Comparison of ENCODE assay signal across 8 mouse cellular contexts in genomic region chr1:54665582-54666405, GRCm38 (mm10).
A peak's percentile ranks its signal among the peaks of the same experiment; 100 is the strongest.
DNase-seq lines count a peak whose midpoint lies in the region; ATAC-seq and TF ChIP-seq lines count a peak whose summit lies in the region.

No protein-coding gene starts in this region.

- WGBS in liver, embryonic 14.5 days (ENCODE audit: insufficient replicate concordance): 40% methylated on average over 8 of the region's 8 CpGs
- 64% methylated on average over 8 of the region's 8 CpGs for WGBS in hindbrain, embryonic 11.5 days
- 62% methylated on average over 8 of the region's 8 CpGs for WGBS in neural tube, embryonic 12.5 days

- no peak overlapping the region for H3K27ac ChIP-seq in liver, embryonic 14.5 days
- no peak overlapping the region for H3K27ac ChIP-seq in hindbrain, embryonic 11.5 days (ENCODE audit: low read depth, low read length)
- no peak overlapping the region for H3K27ac ChIP-seq in neural tube, embryonic 12.5 days

- TF ChIP-seq CTCF in liver, embryonic 14.5 days (IDR thresholded peaks at IDR 0.05; ENCODE audit: low read depth): peak; percentile 68

- intact Hi-C loops in left cerebral cortex, postnatal 4 days (cut with DNase I): loop anchor here (5.0 kb wide), 1 partner anchor 312 kb away; no protein-coding TSS in a partner anchor

- no peaks in the 10 kb centered on the region for H3K36me3 ChIP-seq in liver, embryonic 14.5 days (replicated peaks; ENCODE audit: control insufficient read depth, insufficient read depth, low read depth)
- no peaks in the 10 kb centered on the region for H3K36me3 ChIP-seq in hindbrain, embryonic 11.5 days (ENCODE audit: control insufficient read depth, insufficient read depth, low read length)
- no peaks in the 10 kb centered on the region for H3K36me3 ChIP-seq in neural tube, embryonic 12.5 days

- H3K4me3 ChIP-seq in liver, embryonic 14.5 days (ENCODE audit: insufficient read depth in 1 of 2, low read depth in 2 of 2, low read length in 2 of 2): no peak overlapping the region
- H3K4me3 ChIP-seq in hindbrain, embryonic 11.5 days (ENCODE audit: low read depth, low read length): no peak overlapping the region
- no peak overlapping the region for H3K4me3 ChIP-seq in neural tube, embryonic 12.5 days

- H3K9me3 ChIP-seq in liver, embryonic 14.5 days (ENCODE audit: control insufficient read depth, low read length): no peaks in the 10 kb centered on the region
- H3K9me3 ChIP-seq in hindbrain, embryonic 11.5 days (ENCODE audit: control insufficient read depth, low read length): no peaks in the 10 kb centered on the region
- no peaks in the 10 kb centered on the region for H3K9me3 ChIP-seq in neural tube, embryonic 12.5 days

- no peak for ATAC-seq in liver, embryonic 14.5 days (ENCODE audit: insufficient read depth)
- peak; percentile 93 for ATAC-seq in common myeloid progenitor, adult 5-6 weeks (replicated peaks; ENCODE audit: low read depth, poor library complexity, severe bottlenecking)
- ATAC-seq in hindbrain, embryonic 11.5 days (ENCODE audit: low FRiP score): peak; percentile 63
- peak; percentile 56; the same call in 1 of the 2 replicates for ATAC-seq in neural tube, embryonic 12.5 days (ENCODE audit: low FRiP score, low read depth)

- no peak overlapping the region for H3K4me2 ChIP-seq in liver, embryonic 14.5 days (ENCODE audit: low read depth)
- H3K4me2 ChIP-seq in hindbrain, embryonic 11.5 days (replicated peaks; ENCODE audit: low read depth, low read length): no peak overlapping the region
- no peak overlapping the region for H3K4me2 ChIP-seq in neural tube, embryonic 12.5 days (replicated peaks)

- no peaks in the 10 kb centered on the region for H3K27me3 ChIP-seq in liver, embryonic 14.5 days (ENCODE audit: control insufficient read depth, insufficient read depth, low read length)
- no peaks in the 10 kb centered on the region for H3K27me3 ChIP-seq in hindbrain, embryonic 11.5 days (ENCODE audit: control insufficient read depth, insufficient read depth, low read length)
- H3K27me3 ChIP-seq in neural tube, embryonic 12.5 days (replicated peaks): no peaks in the 10 kb centered on the region

- DNase-seq in liver, embryonic 14.5 days (ENCODE audit: low read depth in 3 of 3, low spot score in 3 of 3): peak; percentile 20 to 34 (median 33)
- DNase-seq in liver (no peak), R1 (ENCODE audit: low read depth, low spot score) (peak; percentile 74)
- peak; percentile 70 for DNase-seq in hindbrain, embryonic 11.5 days (ENCODE audit: low spot score)
- peak; percentile 35 for DNase-seq in left cerebral cortex, postnatal 4 days
- DNase-seq in gastrocnemius, postnatal 25 days: no peak

- TF ChIP-seq EP300 in liver, embryonic 14.5 days (IDR thresholded peaks at IDR 0.05; ENCODE audit: low read depth): no peak

- H3K4me1 ChIP-seq in liver, embryonic 14.5 days (replicated peaks; ENCODE audit: control insufficient read depth in 2 of 2, insufficient read depth in 2 of 2, low read length in 1 of 2): no peaks in the 10 kb centered on the region
- no peaks in the 10 kb centered on the region for H3K4me1 ChIP-seq in hindbrain, embryonic 11.5 days (replicated peaks; ENCODE audit: control insufficient read depth, insufficient read depth, low read length)
- peaks cover 12% of the 10 kb centered on the region; the same call in 1 of the 2 replicates for H3K4me1 ChIP-seq in neural tube, embryonic 12.5 days

- H3K9ac ChIP-seq in liver, embryonic 14.5 days (replicated peaks): no peak overlapping the region
- no peak overlapping the region for H3K9ac ChIP-seq in hindbrain, embryonic 11.5 days (ENCODE audit: low read depth, low read length)
- no peak overlapping the region for H3K9ac ChIP-seq in neural tube, embryonic 12.5 days

Comparison
In these comparisons a context has a peak if more than half of its experiments do, and no peak if none do; other contexts are left out.
1. DNase-seq: peak in liver, embryonic 14.5 days (3 of 3), R1 (single experiment), hindbrain, embryonic 11.5 days (single experiment) and left cerebral cortex, postnatal 4 days (single experiment); none in liver (single experiment) and gastrocnemius, postnatal 25 days (single experiment).